Mouse (Mus musculus) cerebellum, postnatal 10 days (tissue): ENCODE results near the gene Pla1a.

Experiments
- DNase-seq, 2 experiments: peaks; one replicate each; pipeline ENCODE4 v3.0.0; 2021; ENCODE audit warnings: mixed read lengths in 2 of 2

The Pla1a gene

GRCm38 (mm10) chr16:38363657-38364056, 69.3 kb downstream of the Pla1a start:
- DNase-seq = no peak

- DNase-seq = no peak
These were observed 69.7 kb downstream of the Pla1a start for GRCm38 (mm10) chr16:38363256-38363595.

DNA sequence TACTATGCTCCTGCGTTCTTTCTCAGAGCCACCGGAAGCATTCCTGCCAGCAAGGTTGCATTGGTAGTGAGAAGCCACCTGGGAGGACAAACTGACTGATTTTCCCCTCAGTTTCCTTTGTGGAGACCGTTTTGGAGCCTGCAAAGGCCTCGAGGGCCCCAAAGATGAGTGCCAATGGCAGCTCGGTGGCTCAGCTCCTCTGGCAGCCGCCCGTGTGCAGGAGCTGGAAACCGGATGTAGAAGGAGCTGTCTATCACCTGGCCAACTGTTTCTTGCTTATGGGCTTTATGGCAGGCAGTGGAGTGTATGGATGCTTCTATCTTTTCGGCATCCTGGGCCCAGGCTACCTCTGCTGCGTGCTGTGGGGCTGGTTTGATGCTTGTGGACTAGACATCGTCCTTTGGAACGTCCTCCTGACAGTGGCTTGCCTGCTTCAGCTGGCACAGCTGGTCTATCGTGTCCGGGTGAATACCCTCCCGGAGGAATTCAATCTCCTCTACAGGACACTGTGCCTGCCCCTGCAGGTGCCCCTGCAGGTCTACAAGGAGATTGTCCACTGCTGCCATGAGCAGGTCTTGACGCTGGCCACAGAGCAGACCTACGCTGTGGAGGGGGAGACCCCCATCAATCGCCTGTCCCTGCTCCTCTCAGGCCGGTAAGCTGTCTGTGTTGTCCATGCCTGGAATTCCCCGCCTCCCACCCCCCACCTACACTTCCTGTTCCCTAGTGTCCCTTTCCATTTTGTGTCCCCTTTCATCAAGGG, 70.3 kb downstream of the Pla1a start:
- DNase-seq = no peak

- no peak for DNase-seq
These were observed 71.0 kb downstream of the Pla1a start, which contains the start of gene Popdc2 for GRCm38 (mm10) chr16:38361933-38362332. TSS of gene Popdc2 (plus strand) at chr16:38362209.

DNA sequence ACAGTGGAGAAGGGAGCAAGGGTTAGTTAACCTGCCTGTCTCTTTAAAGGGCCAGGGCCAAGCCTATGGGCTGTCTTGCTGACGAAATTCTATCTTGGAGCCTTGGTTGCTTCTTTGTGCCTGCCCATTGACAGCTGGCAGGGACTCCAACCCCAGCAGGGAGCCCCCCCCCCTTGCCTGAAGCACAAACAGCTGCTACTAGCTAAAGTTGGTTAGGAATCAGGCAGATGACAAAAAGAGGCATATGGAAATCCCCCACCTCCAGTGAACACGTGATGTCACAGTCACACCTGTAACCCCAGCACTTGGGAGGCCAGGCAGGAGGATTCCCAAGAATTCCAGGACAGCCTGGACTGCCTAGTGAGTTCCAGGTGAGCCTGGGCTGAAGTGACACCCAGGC, 72.6 kb downstream of the Pla1a start:
- peak; percentile 70 to 82 for DNase-seq

- DNase-seq = no peak
These were observed 73.1 kb downstream of the Pla1a start for GRCm38 (mm10) chr16:38359857-38360256.

GRCm38 (mm10) chr16:38359241-38359640, 73.7 kb downstream of the Pla1a start:
- DNase-seq = no peak

- no peak for DNase-seq
These were observed 74.6 kb downstream of the Pla1a start for GRCm38 (mm10) chr16:38358256-38358812.

DNA sequence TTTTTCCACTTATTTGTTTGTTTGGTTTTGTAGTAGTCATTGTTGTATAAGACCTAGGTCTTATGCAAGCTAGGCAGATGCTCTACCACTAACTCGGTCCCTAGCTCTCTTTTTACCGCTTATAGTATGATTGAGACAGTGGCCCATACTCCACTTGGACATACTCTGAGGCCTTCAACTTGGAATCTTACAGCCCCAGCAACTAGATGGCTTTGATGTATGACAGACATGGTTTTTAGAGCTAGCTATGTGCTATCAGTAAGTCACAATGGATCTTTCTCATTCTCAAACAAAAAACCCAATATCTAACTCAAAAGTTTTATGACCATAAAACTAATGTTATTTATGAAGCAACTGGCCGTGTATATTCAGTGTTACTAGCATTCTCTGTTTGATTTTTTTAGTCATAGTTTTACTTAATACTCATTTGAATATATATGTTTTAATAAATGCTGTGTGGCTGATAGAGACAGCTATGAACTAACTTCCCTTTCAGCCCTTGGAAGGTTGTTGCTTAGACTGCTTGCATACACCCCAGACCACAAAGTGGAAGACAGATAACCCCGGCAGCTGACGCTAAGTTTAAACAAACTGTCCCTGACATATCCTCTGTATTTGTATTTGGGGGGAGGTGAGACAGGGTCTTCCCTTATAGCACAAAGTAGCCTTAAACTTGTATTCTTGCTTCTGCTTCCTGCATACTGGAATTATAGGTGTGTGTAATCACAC, 78.6 kb downstream of the Pla1a start:
- no peak for DNase-seq

DNA sequence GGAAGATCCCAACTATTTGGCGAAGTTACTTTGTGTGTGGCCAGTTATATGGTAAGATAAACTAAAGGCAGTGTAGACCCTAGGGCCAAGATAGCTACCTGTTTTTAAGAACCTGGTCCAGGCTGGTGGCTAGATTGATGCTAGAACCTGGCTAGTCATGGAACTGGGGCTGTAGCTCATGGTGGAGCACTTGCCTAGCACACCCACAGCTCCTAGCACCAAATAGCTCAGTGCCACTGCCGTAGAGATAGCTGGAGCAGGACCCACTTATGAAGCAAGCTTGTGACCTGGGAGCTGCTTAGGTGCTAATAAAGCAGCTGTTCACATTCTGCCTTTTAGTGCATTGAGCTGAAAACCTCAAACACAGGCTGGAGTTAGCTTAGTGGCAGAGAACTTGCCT, 79.3 kb downstream of the Pla1a start:
- no peak for DNase-seq

DNA sequence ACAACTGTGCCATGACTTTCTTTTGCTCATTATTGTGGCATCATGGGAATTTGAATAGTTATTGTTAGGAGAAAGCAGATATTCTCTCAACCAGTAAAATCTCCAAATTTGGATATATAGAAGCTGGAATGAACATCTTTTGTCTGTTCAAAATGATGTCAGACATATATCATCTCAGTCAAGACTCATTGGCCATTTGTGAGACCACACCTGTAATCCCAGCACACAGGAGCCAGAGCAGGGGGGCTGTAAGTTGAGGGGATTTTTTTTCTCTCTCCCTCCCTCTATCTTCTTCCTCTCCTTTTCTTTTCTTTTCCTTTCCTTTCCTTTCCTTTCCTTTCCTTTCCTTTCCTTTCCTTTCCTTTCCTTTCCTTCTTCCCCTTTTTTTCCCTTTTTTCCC, 80.1 kb downstream of the Pla1a start:
- DNase-seq = no peak

DNA sequence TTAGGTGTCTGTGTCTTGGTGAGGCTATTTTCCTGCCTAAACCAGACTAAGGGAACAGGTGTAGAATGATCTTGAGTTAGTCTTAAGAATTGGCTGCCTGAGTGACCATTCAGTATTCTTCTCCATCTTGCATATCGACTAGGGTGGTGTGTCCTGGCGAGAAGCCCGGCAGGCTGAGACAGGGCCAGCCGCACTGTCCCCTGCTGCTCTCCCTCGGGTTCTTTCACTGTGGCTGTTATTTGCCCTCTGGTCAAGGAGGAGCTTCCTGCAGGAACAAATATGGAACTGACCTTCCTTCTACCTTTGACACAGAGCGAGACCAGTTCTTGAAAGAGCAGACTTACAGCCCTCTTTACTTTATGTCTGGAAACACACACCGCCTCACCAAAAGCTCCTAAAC, 80.9 kb downstream of the Pla1a start:
- peak in 1 of 2 experiments; percentile 44 for DNase-seq

DNA sequence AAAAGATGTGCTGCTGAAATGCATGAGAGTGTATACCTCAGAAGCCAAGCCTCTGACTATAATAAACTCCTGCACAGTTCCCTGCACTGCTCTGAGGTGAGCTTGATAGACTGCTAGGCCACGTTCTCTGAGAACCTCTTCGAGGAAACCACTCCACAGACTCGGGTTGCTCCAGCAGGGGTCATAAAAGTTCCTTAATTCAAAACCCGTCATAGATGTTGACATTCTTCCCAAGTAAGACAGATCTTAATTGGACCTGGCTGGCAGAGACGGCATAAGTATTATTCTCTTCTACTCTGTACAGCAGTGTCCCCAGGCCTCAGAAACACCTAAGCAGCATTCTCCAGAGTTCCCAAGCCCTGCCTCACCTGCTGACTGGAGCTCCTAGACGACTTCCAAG, 82.0 kb downstream of the Pla1a start:
- no peak for DNase-seq

- no peak for DNase-seq
These were observed 82.5 kb downstream of the Pla1a start for GRCm38 (mm10) chr16:38350361-38350855.

DNA sequence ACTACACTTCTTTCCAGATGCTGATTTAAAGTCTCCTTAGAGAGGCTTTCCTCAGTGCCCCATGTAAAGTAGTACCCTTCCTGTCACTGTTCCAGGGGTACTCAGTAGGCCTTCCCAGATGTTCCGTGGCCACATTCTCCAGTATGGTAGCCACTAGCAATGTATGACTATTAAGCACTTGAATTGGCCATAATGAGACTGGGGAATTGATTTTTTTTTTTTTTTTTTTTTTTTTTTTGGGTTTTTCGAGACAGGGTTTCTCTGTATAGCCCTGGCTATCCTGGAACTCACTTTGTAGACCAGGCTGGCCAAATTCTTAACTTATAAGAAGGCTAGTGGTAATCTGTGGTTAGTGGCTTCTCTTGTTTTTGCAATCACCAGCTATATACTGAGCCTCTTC, 83.1 kb downstream of the Pla1a start:
- no peak for DNase-seq

GRCm38 (mm10) chr16:38348217-38348761, 84.7 kb downstream of the Pla1a start:
- no peak for DNase-seq

- peak in 1 of 2 experiments; percentile 20 for DNase-seq
These were observed 85.4 kb downstream of the Pla1a start for GRCm38 (mm10) chr16:38347588-38347987.

DNA sequence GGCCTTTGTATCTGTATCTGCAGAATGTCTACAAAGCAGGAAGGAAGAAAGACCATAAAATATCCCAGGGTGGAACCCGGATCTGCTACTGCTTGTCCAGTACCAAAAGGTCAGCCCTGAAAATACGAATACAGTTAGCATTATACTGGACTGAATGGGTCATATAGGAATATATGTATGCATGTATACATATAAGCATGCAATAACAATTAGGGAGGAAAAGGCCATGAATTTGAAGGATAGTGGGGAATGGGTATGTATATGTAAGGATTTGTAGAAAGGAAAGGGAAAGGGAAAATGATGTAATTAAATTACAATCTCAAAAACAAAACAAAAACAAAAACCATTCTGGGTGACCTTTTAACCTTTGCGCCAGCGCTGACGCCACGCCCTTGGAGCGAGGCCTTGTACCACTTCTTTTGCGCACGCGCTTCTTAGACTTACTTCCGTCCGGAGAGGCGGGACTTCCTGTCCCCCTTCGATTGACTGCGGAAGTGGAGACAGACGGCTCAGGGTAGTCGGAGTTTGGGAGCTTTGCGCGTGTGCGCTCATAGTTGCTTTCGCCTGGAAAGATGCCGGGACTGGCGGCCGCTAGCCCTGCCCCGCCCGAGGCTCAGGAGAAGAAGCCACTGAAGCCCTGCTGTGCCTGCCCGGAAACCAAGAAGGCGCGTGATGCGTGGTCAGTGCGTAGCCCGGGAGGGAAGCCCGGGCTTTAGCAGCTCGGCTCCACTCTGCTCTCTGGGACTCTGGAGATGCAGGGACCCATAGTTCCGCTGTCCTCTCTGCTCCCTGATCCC, 86.2 kb downstream of the Pla1a start, which contains the start of the genes Cox17 and Gm21987:
TSS of gene Cox17 (plus strand) at position 463 of the 797 bp plus-strand sequence.
TSS of gene Gm21987 (plus strand) at position 512 of the 797 bp plus-strand sequence.
- DNase-seq = peak; percentile 95
